Mouse (Mus musculus) brain, adult 2 months (tissue): ENCODE measurements around the gene Six5.
"Not testable (repeated sequence)": the region's sequence is repeated elsewhere in the genome, so short reads cannot be mapped to it uniquely, and the experiment has no call there.

Experiments
- DNase-seq: peaks from one replicate; pipeline ENCODE4 v3.0.0; 2011; ENCODE audit warnings: low read depth, low spot score

Six5 gene

DNA sequence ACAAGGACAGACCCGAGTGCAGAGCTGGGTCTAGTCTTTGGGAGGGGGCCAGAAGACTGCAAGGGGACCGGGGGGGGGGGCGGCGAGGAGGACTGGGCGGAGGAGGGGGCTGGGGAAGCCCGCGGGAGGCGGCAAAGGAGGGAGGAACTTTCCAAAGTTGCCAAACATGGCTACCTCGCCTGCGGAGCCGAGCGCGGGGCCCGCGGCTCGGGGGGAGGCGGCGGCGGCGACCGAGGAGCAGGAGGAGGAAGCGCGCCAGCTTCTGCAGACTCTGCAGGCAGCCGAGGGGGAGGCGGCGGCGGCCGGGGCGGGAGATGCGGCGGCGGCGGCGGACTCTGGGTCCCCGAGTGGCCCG lies at the start of gene Six5:
Gene Six5 (plus strand): TSS at position 124 of the 355 bp plus-strand sequence.
- DNase-seq, result no peak

DNA sequence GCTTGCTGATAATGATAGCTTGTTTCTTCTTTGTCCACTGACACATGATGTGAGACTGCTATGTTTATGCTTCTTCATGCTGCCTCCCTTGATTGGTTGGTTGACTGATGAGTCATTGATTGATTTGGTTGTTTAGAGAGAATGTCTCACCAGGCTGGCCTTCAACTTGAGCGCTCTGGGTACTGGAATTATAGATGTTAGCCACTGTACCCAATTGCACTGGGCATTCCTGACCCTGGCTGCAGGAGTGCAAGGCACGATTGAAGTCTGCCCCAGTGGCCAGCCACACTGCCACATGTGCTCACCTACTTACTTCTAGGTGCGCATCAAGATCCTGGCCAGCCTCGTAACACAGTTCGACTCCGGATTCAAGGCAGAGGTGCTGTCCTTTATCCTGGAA lies 49.8 kb upstream of the Six5 start:
- no peak for DNase-seq

DNA sequence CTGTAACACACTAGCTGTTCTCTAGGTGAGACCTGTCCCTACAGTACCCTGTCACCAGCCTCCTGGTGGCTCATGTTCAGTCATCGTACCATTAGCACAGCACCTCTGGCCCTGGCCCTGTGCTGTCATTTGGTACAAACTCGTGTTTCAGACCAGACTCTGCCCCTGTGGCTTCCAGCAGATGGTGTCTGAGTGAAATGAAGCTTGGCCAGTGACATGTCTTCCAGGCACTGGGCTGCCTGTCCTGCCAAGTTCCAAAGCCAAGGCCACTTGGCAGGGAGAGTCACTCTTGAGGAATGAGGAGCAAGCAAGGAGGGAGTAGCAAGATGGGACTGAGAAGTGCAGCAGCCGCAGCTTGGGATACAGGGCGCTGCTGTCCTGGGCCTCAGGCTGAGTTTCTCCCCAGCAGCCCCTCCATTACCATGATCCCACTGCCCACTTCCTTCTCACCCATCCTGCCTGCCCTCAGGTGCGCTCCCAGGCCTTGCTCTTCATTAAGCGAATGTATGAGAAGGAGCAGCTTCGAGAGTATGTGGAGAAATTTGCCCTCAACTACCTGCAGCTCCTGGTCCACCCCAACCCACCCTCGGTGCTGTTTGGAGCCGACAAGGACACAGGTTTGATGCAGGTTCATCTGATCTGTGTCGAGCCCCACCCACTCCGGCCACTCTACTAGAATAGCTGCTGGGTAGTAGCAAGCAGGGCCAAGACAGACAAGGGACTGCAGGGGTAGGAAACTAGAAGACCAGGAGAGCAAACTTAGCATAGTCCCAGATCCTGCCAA lies 47.9 kb upstream of the Six5 start:
- DNase-seq, result peak; percentile 89

DNA sequence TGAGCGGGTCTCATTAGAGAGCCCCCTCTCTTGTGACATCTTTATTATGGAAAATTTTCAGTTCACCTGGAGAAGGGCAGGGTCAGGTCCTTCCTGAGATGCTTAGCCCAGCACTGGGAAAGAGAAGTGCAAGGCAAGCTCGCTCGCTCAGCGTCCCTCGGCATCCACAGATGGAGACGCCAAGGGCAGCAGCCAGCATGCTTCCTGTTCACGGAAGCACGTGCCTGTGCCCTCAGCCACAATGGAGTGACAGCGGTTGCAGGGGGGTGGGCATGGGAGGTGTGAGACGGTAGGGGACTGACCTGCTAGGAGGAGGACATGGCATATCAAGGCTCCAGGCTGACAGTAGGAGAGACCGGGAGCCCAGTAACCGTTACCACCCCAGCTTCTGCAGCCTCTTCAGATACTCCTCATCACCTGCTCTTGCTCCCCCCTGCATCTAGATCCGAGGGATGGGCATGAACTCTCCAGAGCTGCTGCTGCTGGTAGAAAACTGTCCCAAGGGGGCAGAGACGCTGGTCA lies 46.3 kb upstream of the Six5 start:
- DNase-seq, result no peak

- no peak for DNase-seq
Measured at GRCm38 (mm10) chr7:19049252-19049651, 45.1 kb upstream of the Six5 start.

DNA sequence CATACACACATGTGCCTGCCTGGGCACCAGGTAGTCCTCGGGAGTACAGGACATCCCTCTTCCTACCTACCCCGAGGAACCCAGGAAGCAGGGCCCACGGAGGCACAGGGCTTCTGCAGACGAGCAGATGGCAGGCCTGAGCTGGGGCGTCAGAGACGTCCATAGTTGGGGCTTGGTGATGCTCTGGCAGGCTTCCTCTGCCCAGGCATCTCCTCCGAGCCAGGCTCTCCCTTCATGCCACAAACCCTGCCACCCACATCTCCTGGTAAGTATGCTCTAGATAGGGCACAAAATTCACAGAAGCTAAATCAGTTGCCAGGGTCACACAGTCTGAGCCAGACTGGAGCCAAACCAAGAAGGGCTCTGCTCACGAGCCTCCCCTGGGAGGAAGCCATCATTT lies 44.2 kb upstream of the Six5 start:
- peak; percentile 66 for DNase-seq

DNA sequence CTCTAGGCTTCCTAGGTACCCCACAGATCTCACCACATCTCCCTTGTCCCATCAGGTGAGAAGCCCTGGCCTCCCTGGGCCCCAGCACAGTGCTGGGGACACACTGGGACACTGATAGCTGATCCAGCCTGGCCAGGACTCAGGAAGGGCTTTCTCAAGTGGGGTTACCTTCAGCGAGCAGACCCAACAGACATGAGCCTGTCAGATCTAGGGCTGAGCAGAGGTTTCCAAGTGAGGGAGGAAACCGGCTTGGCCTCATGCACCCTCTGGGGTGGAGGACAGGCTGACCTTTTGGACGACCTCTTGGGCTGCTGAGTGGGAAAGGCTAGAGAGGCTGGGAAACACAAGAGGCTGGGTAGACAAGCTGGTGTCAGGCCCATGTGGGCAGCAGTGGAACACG lies 43.2 kb upstream of the Six5 start:
- DNase-seq, result no peak

GRCm38 (mm10) chr7:19052345-19053135 lies 41.9 kb upstream of the Six5 start:
- peak; percentile 92 for DNase-seq

GRCm38 (mm10) chr7:19053136-19053532 lies 41.3 kb upstream of the Six5 start:
- no peak for DNase-seq

- peak; percentile 73 for DNase-seq
Measured at GRCm38 (mm10) chr7:19054047-19054776, 40.2 kb upstream of the Six5 start, which contains the start of gene Rsph6a. Rsph6a (plus strand) TSS chr7:19054690.

DNA sequence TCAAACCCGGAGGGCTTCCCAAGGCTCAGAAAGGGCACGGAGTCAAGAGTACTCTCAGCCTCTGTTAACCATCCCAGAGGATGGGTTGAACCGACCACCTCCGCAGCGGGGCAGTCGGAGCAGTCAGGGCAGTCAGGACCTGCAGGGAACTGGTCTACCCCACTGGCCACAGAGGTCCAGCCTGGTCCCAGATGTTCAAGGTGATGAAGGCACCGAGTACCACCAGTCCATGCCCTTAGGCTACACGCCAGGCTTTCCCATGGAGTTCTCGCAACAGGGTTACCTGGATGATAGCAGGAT lies 39.7 kb upstream of the Six5 start:
- DNase-seq, result no peak

DNA sequence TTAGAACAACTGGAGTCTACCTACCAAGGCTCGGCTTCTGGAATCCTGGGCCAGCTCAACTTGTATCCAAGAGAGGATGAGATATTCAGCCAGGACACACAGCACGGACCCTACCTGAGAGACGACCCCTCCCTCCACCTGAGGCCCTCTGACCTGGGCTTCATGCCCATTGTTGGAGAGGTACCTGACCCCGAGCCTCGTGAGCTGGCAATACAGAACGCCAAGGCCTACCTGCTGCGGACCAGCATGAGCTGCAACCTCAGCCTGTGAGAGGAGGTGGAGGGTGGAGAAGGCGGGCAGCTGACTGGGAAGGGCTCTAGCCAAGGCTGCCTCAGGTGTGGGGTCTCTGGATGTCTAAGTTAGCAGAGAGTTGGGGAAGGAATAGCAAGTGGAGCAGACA lies 39.3 kb upstream of the Six5 start:
- no peak for DNase-seq

GRCm38 (mm10) chr7:19057405-19057804 lies 37.0 kb upstream of the Six5 start:
- no peak for DNase-seq

- DNase-seq, result no peak
Measured at GRCm38 (mm10) chr7:19065896-19066295, 28.5 kb upstream of the Six5 start.

GRCm38 (mm10) chr7:19067063-19067462 lies 27.3 kb upstream of the Six5 start:
- DNase-seq, result no peak

DNA sequence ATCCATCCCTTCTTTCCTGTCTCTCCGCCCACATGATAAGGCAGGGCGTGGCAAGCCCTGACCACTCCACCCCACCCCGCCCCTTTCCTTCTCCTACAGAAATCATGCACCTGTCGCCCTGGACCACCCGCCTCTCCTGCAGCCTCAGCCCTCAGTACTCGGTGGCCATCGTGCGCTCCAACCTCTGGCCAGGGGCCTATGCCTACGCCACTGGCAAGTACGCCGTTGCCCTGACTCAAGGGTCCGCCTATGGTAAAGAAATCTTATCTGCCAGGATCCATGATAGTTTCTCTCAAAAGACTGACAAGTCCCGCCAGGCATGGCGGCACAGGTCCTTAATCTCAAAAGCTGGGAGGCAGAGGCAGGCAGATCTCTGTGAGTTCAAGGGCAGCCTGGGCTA lies 26.5 kb upstream of the Six5 start:
- no peak for DNase-seq

DNA sequence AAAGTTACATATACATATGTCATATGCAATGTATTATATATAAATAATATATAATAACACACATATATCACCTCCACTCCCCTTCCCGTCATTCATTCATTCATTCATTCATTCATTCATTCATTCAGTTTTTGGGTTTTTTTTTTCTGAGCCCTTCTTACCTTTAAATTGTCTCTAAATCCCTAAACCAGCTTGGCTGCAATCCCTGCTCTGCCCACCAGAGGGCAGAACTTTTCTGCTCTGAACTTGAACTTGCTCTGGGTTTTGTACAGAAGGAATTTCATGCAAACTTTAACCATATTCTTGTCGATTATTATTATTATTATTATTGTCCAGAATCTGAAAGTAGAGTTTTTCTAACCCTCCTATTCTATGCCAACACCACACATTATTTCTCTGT lies 25.7 kb upstream of the Six5 start:
- DNase-seq, result peak; percentile 82

GRCm38 (mm10) chr7:19069500-19069899 lies 24.9 kb upstream of the Six5 start:
- DNase-seq, result no peak

DNA sequence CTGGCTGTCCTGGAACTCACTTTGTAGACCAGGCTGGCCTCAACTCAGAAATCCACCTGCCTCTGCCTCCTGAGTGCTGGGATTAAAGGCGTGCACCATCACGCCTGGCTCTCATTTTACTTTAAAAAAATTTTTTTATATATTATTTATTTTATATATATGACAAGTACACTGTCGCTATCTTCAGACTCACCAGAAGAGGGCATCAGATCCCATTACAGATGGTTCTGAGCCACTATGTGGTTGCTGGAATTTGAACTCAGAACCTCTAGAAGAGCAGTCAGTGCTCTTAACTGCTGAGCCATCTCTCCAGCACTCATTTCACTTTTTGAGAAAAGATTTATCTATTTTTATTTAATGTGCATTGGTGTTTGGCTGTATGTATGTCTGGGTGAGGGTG lies 23.4 kb upstream of the Six5 start:
- not testable (repeated sequence) for DNase-seq

GRCm38 (mm10) chr7:19073504-19073903 lies 20.9 kb upstream of the Six5 start:
- no peak for DNase-seq

- DNase-seq, result no peak
Measured at GRCm38 (mm10) chr7:19074494-19074893, 19.9 kb upstream of the Six5 start.

- no peak for DNase-seq
Measured at GRCm38 (mm10) chr7:19075231-19075630, 19.2 kb upstream of the Six5 start.
